8 mouse cellular contexts compared by ENCODE assay signal in the genomic region with DNA sequence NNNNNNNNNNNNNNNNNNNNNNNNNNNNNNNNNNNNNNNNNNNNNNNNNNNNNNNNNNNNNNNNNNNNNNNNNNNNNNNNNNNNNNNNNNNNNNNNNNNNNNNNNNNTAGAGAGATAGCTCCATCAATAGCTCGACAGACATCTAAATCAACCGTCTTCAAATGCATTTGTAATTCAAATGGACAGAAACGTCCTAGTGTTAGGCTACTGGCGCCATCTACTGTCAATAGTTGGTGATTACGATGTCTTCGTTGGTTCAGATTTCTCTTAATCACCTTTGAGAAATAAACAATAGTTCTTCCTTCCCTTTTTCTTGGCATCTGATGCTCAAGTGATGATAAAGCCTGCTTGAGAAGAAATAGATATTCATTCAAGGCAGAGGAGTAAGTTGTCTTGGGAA. TPM values are rescaled to one million over a fixed set of nuclear protein-coding genes. Genes with fewer than 3 reads are reported as not detected.
DNase-seq lines count a peak whose midpoint lies in the region; ATAC-seq and TF ChIP-seq lines count a peak whose summit lies in the region.

No protein-coding gene starts in this region.

- TF ChIP-seq POLR2A in MEL (IDR thresholded peaks at IDR 0.05; ENCODE audit: control insufficient read depth in 1 of 2, insufficient read depth in 1 of 2, low read depth in 1 of 2, low read length in 2 of 2, poor library complexity in 1 of 2): no peak

- TF ChIP-seq RAD21 in MEL (IDR thresholded peaks at IDR 0.05; ENCODE audit: low read depth, low read length): no peak; the same call in none of the 2 replicates

- no peak for ATAC-seq in cerebellum, adult (ENCODE audit: insufficient number of reproducible peaks, low FRiP score, low TSS enrichment)
- ATAC-seq in embryonic facial prominence, embryonic 13.5 days (ENCODE audit: insufficient number of reproducible peaks, insufficient read depth, low FRiP score, low TSS enrichment, low read depth): no peak
- ATAC-seq in limb, embryonic 12.5 days (ENCODE audit: insufficient number of reproducible peaks, insufficient read depth, low FRiP score, low TSS enrichment, low read depth): no peak
- ATAC-seq in midbrain, embryonic 13.5 days: no peak

- no peak overlapping the region for H3K27ac ChIP-seq in MEL (ENCODE audit: control insufficient read depth, low read depth, low read length)
- no peak overlapping the region for H3K27ac ChIP-seq in embryonic facial prominence, embryonic 13.5 days
- H3K27ac ChIP-seq in hindbrain, embryonic 10.5 days: no peak overlapping the region
- H3K27ac ChIP-seq in limb, embryonic 12.5 days: no peak overlapping the region
- no peak overlapping the region for H3K27ac ChIP-seq in midbrain, embryonic 13.5 days

- no peaks in the 10 kb centered on the region for H3K79me2 ChIP-seq in MEL (ENCODE audit: control insufficient read depth, insufficient read depth, low read length, poor library complexity)

- no peaks in the 10 kb centered on the region for H3K27me3 ChIP-seq in MEL (ENCODE audit: control insufficient read depth in 1 of 2, insufficient read depth in 2 of 2, low read length in 2 of 2)
- H3K27me3 ChIP-seq in embryonic facial prominence, embryonic 13.5 days: peaks cover 10% of the 10 kb centered on the region
- H3K27me3 ChIP-seq in hindbrain, embryonic 10.5 days (ENCODE audit: insufficient read depth, poor library complexity, severe bottlenecking): peaks cover 5% of the 10 kb centered on the region; the same call in 1 of the 2 replicates
- H3K27me3 ChIP-seq in limb, embryonic 12.5 days: peaks cover 25% of the 10 kb centered on the region
- H3K27me3 ChIP-seq in midbrain, embryonic 13.5 days: peaks cover 16% of the 10 kb centered on the region

- under 1% methylated on average over 6 of the region's 6 CpGs for WGBS in embryonic facial prominence, embryonic 13.5 days
- WGBS in hindbrain, embryonic 10.5 days: under 1% methylated on average over 6 of the region's 6 CpGs
- WGBS in limb, embryonic 12.5 days: 2% methylated on average over 6 of the region's 6 CpGs
- under 1% methylated on average over 6 of the region's 6 CpGs for WGBS in midbrain, embryonic 13.5 days

- 0 out of 4 replicates have a peak, but pooled peaks cover 0 to 6% of the 10 kb centered on the region in 2 experiments for H3K4me1 ChIP-seq in MEL (ENCODE audit: control insufficient read depth in 1 of 2, insufficient read depth in 2 of 2, low read length in 2 of 2)
- H3K4me1 ChIP-seq in embryonic facial prominence, embryonic 13.5 days: peaks cover 21% of the 10 kb centered on the region
- peaks cover 27% of the 10 kb centered on the region for H3K4me1 ChIP-seq in hindbrain, embryonic 10.5 days (replicated peaks)
- H3K4me1 ChIP-seq in limb, embryonic 12.5 days (replicated peaks): peaks cover 19% of the 10 kb centered on the region
- H3K4me1 ChIP-seq in midbrain, embryonic 13.5 days (replicated peaks): peaks cover 33% of the 10 kb centered on the region

- H3K4me3 ChIP-seq in MEL (ENCODE audit: control insufficient read depth in 1 of 2, insufficient read depth in 1 of 2, low read depth in 2 of 2, low read length in 2 of 2): peak overlapping the region; percentile 4 to 36; a peak in 3 of 4 replicates
- H3K4me3 ChIP-seq in embryonic facial prominence, embryonic 13.5 days: peak overlapping the region; percentile 69
- peak overlapping the region; percentile 71 for H3K4me3 ChIP-seq in hindbrain, embryonic 10.5 days
- peak overlapping the region; percentile 64 for H3K4me3 ChIP-seq in limb, embryonic 12.5 days (replicated peaks)
- H3K4me3 ChIP-seq in midbrain, embryonic 13.5 days (replicated peaks): peak overlapping the region; percentile 50

- no peak overlapping the region for H3K9ac ChIP-seq in MEL (ENCODE audit: control insufficient read depth, low read depth, low read length, poor library complexity, severe bottlenecking)
- no peak overlapping the region for H3K9ac ChIP-seq in embryonic facial prominence, embryonic 13.5 days
- H3K9ac ChIP-seq in limb, embryonic 12.5 days (replicated peaks): no peak overlapping the region
- H3K9ac ChIP-seq in midbrain, embryonic 13.5 days (replicated peaks): no peak overlapping the region; the same call in 1 of the 2 replicates

- peak; percentile 59 for DNase-seq in cerebellum, adult 8-10 months
- peak; percentile 94 for DNase-seq in MEL (ENCODE audit: low read depth, low spot score)
- no peak for DNase-seq in hindbrain, embryonic 10.5 days (ENCODE audit: low spot score)
- peak; percentile 69 for DNase-seq in thymus, postnatal 4 days

- no peaks in the 10 kb centered on the region for H3K9me3 ChIP-seq in MEL (replicated peaks; ENCODE audit: insufficient read depth, low read length)
- no peaks in the 10 kb centered on the region for H3K9me3 ChIP-seq in embryonic facial prominence, embryonic 13.5 days
- no peaks in the 10 kb centered on the region for H3K9me3 ChIP-seq in hindbrain, embryonic 10.5 days
- H3K9me3 ChIP-seq in limb, embryonic 12.5 days: no peaks in the 10 kb centered on the region
- H3K9me3 ChIP-seq in midbrain, embryonic 13.5 days: no peaks in the 10 kb centered on the region

- peak overlapping the region; percentile 86 for H3K4me2 ChIP-seq in embryonic facial prominence, embryonic 13.5 days
- H3K4me2 ChIP-seq in limb, embryonic 12.5 days: peak overlapping the region; percentile 87
- peak overlapping the region; percentile 93 for H3K4me2 ChIP-seq in midbrain, embryonic 13.5 days (replicated peaks)

- peak; percentile 37 to 54; a peak in 1 of 4 replicates for TF ChIP-seq EP300 in MEL (IDR thresholded peaks at IDR 0.05; ENCODE audit: low read depth in 1 of 2, low read length in 2 of 2)

- H3K36me3 ChIP-seq in MEL (ENCODE audit: control insufficient read depth in 1 of 2, insufficient read depth in 2 of 2, low read length in 2 of 2): peaks cover 0 to 4% of the 10 kb centered on the region in 2 experiments; a peak in 1 of 4 replicates
- no peaks in the 10 kb centered on the region for H3K36me3 ChIP-seq in embryonic facial prominence, embryonic 13.5 days
- H3K36me3 ChIP-seq in hindbrain, embryonic 10.5 days: no peaks in the 10 kb centered on the region
- H3K36me3 ChIP-seq in limb, embryonic 12.5 days: no peaks in the 10 kb centered on the region
- no peaks in the 10 kb centered on the region for H3K36me3 ChIP-seq in midbrain, embryonic 13.5 days

- TF ChIP-seq CTCF in MEL (IDR thresholded peaks at IDR 0.05 in 2 of 3, conservative IDR thresholded peaks at IDR 0.05 in 1 of 3; ENCODE audit: control insufficient read depth in 1 of 3, insufficient read depth in 1 of 3, low read depth in 2 of 3, low read length in 3 of 3, poor library complexity in 1 of 3, severe bottlenecking in 1 of 3): peak; percentile 30 to 99 (median 73); a peak in 4 of 6 replicates

RNA-seq across cellular contexts. Expression of gene Irgm1, which starts 12.5 kb away (rescaled TPM):
- 7.5 and 10.7 TPM in 2 replicates for total RNA-seq in MEL (2012; rRNA removed)
- polyA plus RNA-seq in MEL (2012; ENCODE audit: insufficient read depth in 1 of 2, insufficient read length in 2 of 2, low read depth in 1 of 2, low replicate concordance in 2 of 2, missing spikeins in 1 of 2): 10 to 100 TPM in 1 of 2 experiments, not detected in 1; 10.0 TPM
- polyA plus RNA-seq in embryonic facial prominence, embryonic 13.5 days (2015; fragmentation: Nextera tagmentation; extraction: Ambion mirVana): 3.9 and 4.3 TPM in 2 replicates
- polyA plus RNA-seq in hindbrain, embryonic 10.5 days (2016; fragmentation: Nextera tagmentation; extraction: Ambion mirVana): 1.8 and 2.4 TPM in 2 replicates
- polyA plus RNA-seq in limb, embryonic 12.5 days (2016; fragmentation: Nextera tagmentation; extraction: Ambion mirVana): 2.2 and 2.9 TPM in 2 replicates
- 1.8 and 1.9 TPM in 2 replicates for polyA plus RNA-seq in midbrain, embryonic 13.5 days (2015; fragmentation: Nextera tagmentation; extraction: Ambion mirVana)

RNA-seq across cellular contexts. Expression of gene Gm12184, which starts 32.6 kb away (rescaled TPM):
- total RNA-seq in MEL (2012; rRNA removed): 7.1 and 10.9 TPM in 2 replicates
- polyA plus RNA-seq in MEL (2012; ENCODE audit: insufficient read depth in 1 of 2, insufficient read length in 2 of 2, low read depth in 1 of 2, low replicate concordance in 2 of 2, missing spikeins in 1 of 2): 10 to 100 TPM in 1 of 2 experiments, not detected in 1; 15.3 TPM
- 3.4 and 3.6 TPM in 2 replicates for polyA plus RNA-seq in embryonic facial prominence, embryonic 13.5 days (2015; fragmentation: Nextera tagmentation; extraction: Ambion mirVana)
- polyA plus RNA-seq in hindbrain, embryonic 10.5 days (2016; fragmentation: Nextera tagmentation; extraction: Ambion mirVana): 3.5 and 4.7 TPM in 2 replicates
- polyA plus RNA-seq in limb, embryonic 12.5 days (2016; fragmentation: Nextera tagmentation; extraction: Ambion mirVana): 4.2 and 13.6 TPM in 2 replicates
- 3.4 and 3.6 TPM in 2 replicates for polyA plus RNA-seq in midbrain, embryonic 13.5 days (2015; fragmentation: Nextera tagmentation; extraction: Ambion mirVana)

RNA-seq across cellular contexts. Expression of gene Trim7, which starts 33.1 kb away (rescaled TPM):
- 0.72 and 0.81 TPM in 2 replicates for total RNA-seq in MEL (2012; rRNA removed)
- polyA plus RNA-seq in MEL (2012; ENCODE audit: insufficient read depth in 1 of 2, insufficient read length in 2 of 2, low read depth in 1 of 2, low replicate concordance in 2 of 2, missing spikeins in 1 of 2): 1 to 10 TPM in 1 of 2 experiments, not detected in 1; 1.3 TPM
- polyA plus RNA-seq in embryonic facial prominence, embryonic 13.5 days (2015; fragmentation: Nextera tagmentation; extraction: Ambion mirVana): 1.0 and 1.1 TPM in 2 replicates
- polyA plus RNA-seq in hindbrain, embryonic 10.5 days (2016; fragmentation: Nextera tagmentation; extraction: Ambion mirVana): 0.26 and 0.30 TPM in 2 replicates
- 0.34 and 1.3 TPM in 2 replicates for polyA plus RNA-seq in limb, embryonic 12.5 days (2016; fragmentation: Nextera tagmentation; extraction: Ambion mirVana)
- polyA plus RNA-seq in midbrain, embryonic 13.5 days (2015; fragmentation: Nextera tagmentation; extraction: Ambion mirVana): 0.89 and 1.0 TPM in 2 replicates

RNA-seq across cellular contexts. Expression of gene Trim41, which starts 41.9 kb away (rescaled TPM):
- total RNA-seq in MEL (2012; rRNA removed): 31.6 and 37.0 TPM in 2 replicates
- polyA plus RNA-seq in MEL (2012; ENCODE audit: insufficient read depth in 1 of 2, insufficient read length in 2 of 2, low read depth in 1 of 2, low replicate concordance in 2 of 2, missing spikeins in 1 of 2): 10 to 100 TPM; 56.4 to 76.3 TPM
- 8.3 and 8.7 TPM in 2 replicates for polyA plus RNA-seq in embryonic facial prominence, embryonic 13.5 days (2015; fragmentation: Nextera tagmentation; extraction: Ambion mirVana)
- polyA plus RNA-seq in hindbrain, embryonic 10.5 days (2016; fragmentation: Nextera tagmentation; extraction: Ambion mirVana): 4.5 and 5.1 TPM in 2 replicates
- 6.0 and 7.3 TPM in 2 replicates for polyA plus RNA-seq in limb, embryonic 12.5 days (2016; fragmentation: Nextera tagmentation; extraction: Ambion mirVana)
- polyA plus RNA-seq in midbrain, embryonic 13.5 days (2015; fragmentation: Nextera tagmentation; extraction: Ambion mirVana): 6.9 and 7.0 TPM in 2 replicates

RNA-seq across cellular contexts. Expression of gene Gm5431, which starts 43.0 kb away (rescaled TPM):
- not detected in 2 replicates for total RNA-seq in MEL (2012; rRNA removed)
- polyA plus RNA-seq in MEL (2012; ENCODE audit: insufficient read depth in 1 of 2, insufficient read length in 2 of 2, low read depth in 1 of 2, low replicate concordance in 2 of 2, missing spikeins in 1 of 2): under 1 TPM in 1 of 2 experiments, not detected in 1; 0.04 TPM
- 0.23 and 0.28 TPM in 2 replicates for polyA plus RNA-seq in embryonic facial prominence, embryonic 13.5 days (2015; fragmentation: Nextera tagmentation; extraction: Ambion mirVana)
- polyA plus RNA-seq in hindbrain, embryonic 10.5 days (2016; fragmentation: Nextera tagmentation; extraction: Ambion mirVana): 0.12 TPM in 1 of 2 replicates, not detected in the other
- polyA plus RNA-seq in limb, embryonic 12.5 days (2016; fragmentation: Nextera tagmentation; extraction: Ambion mirVana): 0.15 TPM in 2 replicates
- 0.17 and 0.21 TPM in 2 replicates for polyA plus RNA-seq in midbrain, embryonic 13.5 days (2015; fragmentation: Nextera tagmentation; extraction: Ambion mirVana)

Comparison
In these comparisons a context has a peak if more than half of its experiments do, and no peak if none do; other contexts are left out.
1. H3K4me3 ChIP-seq: peak in every context shown above with its lines; median percentile 71 in hindbrain, embryonic 10.5 days; 69 in embryonic facial prominence, embryonic 13.5 days; 64 in limb, embryonic 12.5 days; 50 in midbrain, embryonic 13.5 days; 20 in MEL.